Mouse (Mus musculus): ENCODE results near the gene Prdm2. TPM values are rescaled to one million over a fixed set of nuclear protein-coding genes. Genes with fewer than 3 reads are reported as not detected.

The Prdm2 gene
- polyA plus RNA-seq, 1 experiment from 2014 or later: 16.0 TPM

- H3K4me3 ChIP-seq: no peak overlapping the region
- H3K27ac ChIP-seq: no peak overlapping the region
- H3K9me3 ChIP-seq: no peaks in the 10 kb centered on the region
- no peaks in the 10 kb centered on the region for H3K4me1 ChIP-seq
- DNase-seq (ENCODE audit: extremely low spot score, low spot score): no peak
- H3K27me3 ChIP-seq (ENCODE audit: poor library complexity, severe bottlenecking): no peaks in the 10 kb centered on the region
- 91% methylated on average over 5 of the region's 5 CpGs for WGBS
- peaks cover 97% of the 10 kb centered on the region for H3K36me3 ChIP-seq (replicated peaks)
These were observed 82.4 kb downstream of the Prdm2 start for GRCm38 (mm10) chr4:143130441-143130840.

- DNase-seq (ENCODE audit: extremely low spot score, low spot score): no peak
- Histone ChIP-seq H3K4me3 (no peak overlapping the region), H3K9me3 (no peaks in the 10 kb centered on the region), H3K27me3 (ENCODE audit: poor library complexity, severe bottlenecking) (no peaks in the 10 kb centered on the region), H3K36me3 (replicated peaks) (peaks cover 93% of the 10 kb centered on the region), H3K27ac (no peak overlapping the region), H3K4me1 (no peaks in the 10 kb centered on the region)
- WGBS: 90% methylated on average over 4 of the region's 4 CpGs
These were observed 83.5 kb downstream of the Prdm2 start for GRCm38 (mm10) chr4:143129261-143129760.

GRCm38 (mm10) chr4:143127171-143127570 is 85.6 kb downstream of the Prdm2 start:
- no peaks in the 10 kb centered on the region for H3K27me3 ChIP-seq (ENCODE audit: poor library complexity, severe bottlenecking)
- H3K4me1 ChIP-seq: no peaks in the 10 kb centered on the region
- H3K9me3 ChIP-seq: no peaks in the 10 kb centered on the region
- H3K4me3 ChIP-seq: no peak overlapping the region
- H3K27ac ChIP-seq: no peak overlapping the region
- DNase-seq (ENCODE audit: extremely low spot score, low spot score): no peak
- 91% methylated on average over 5 of the region's 5 CpGs for WGBS
- H3K36me3 ChIP-seq (replicated peaks): peaks cover 84% of the 10 kb centered on the region

- Histone ChIP-seq H3K36me3 (replicated peaks) (peaks cover 80% of the 10 kb centered on the region), H3K27me3 (ENCODE audit: poor library complexity, severe bottlenecking) (no peaks in the 10 kb centered on the region), H3K4me1 (no peaks in the 10 kb centered on the region), H3K4me3 (no peak overlapping the region), H3K27ac (no peak overlapping the region), H3K9me3 (no peaks in the 10 kb centered on the region)
- DNase-seq (ENCODE audit: extremely low spot score, low spot score): no peak
- 94% methylated on average over 14 of the region's 14 CpGs for WGBS
These were observed 86.3 kb downstream of the Prdm2 start for GRCm38 (mm10) chr4:143126476-143126875.

- H3K36me3 ChIP-seq (replicated peaks): peaks cover 73% of the 10 kb centered on the region
- 91% methylated on average over 6 of the region's 6 CpGs for WGBS
- no peaks in the 10 kb centered on the region for H3K9me3 ChIP-seq
- no peak overlapping the region for H3K4me3 ChIP-seq
- DNase-seq (ENCODE audit: extremely low spot score, low spot score): no peak
- H3K4me1 ChIP-seq: no peaks in the 10 kb centered on the region
- no peak overlapping the region for H3K27ac ChIP-seq
- H3K27me3 ChIP-seq (ENCODE audit: poor library complexity, severe bottlenecking): no peaks in the 10 kb centered on the region
These were observed 87.5 kb downstream of the Prdm2 start for GRCm38 (mm10) chr4:143125290-143125689.

- H3K4me3 ChIP-seq: no peak overlapping the region
- WGBS: 91% methylated on average over 10 of the region's 10 CpGs
- H3K9me3 ChIP-seq: no peaks in the 10 kb centered on the region
- no peak overlapping the region for H3K27ac ChIP-seq
- peaks cover 15% of the 10 kb centered on the region for H3K4me1 ChIP-seq
- no peak for DNase-seq (ENCODE audit: extremely low spot score, low spot score)
- no peaks in the 10 kb centered on the region for H3K27me3 ChIP-seq (ENCODE audit: poor library complexity, severe bottlenecking)
- H3K36me3 ChIP-seq (replicated peaks): peaks cover 51% of the 10 kb centered on the region
These were observed 89.8 kb downstream of the Prdm2 start for GRCm38 (mm10) chr4:143123043-143123442.

GRCm38 (mm10) chr4:143121174-143121573 is 91.6 kb downstream of the Prdm2 start:
- Histone ChIP-seq H3K4me1 (peaks cover 20% of the 10 kb centered on the region), H3K27ac (no peak overlapping the region), H3K36me3 (replicated peaks) (peaks cover 42% of the 10 kb centered on the region), H3K9me3 (no peaks in the 10 kb centered on the region), H3K4me3 (no peak overlapping the region), H3K27me3 (ENCODE audit: poor library complexity, severe bottlenecking) (no peaks in the 10 kb centered on the region)
- 90% methylated on average over 3 of the region's 3 CpGs for WGBS
- DNase-seq (ENCODE audit: extremely low spot score, low spot score): no peak

GRCm38 (mm10) chr4:143120008-143120407 is 92.8 kb downstream of the Prdm2 start:
- Histone ChIP-seq H3K36me3 (replicated peaks) (peaks cover 34% of the 10 kb centered on the region), H3K4me1 (peaks cover 22% of the 10 kb centered on the region), H3K27me3 (ENCODE audit: poor library complexity, severe bottlenecking) (no peaks in the 10 kb centered on the region), H3K4me3 (no peak overlapping the region), H3K27ac (no peak overlapping the region), H3K9me3 (no peaks in the 10 kb centered on the region)
- DNase-seq (ENCODE audit: extremely low spot score, low spot score): no peak
- WGBS: 90% methylated on average over 8 of the region's 8 CpGs

GRCm38 (mm10) chr4:143118843-143119242 is 94.0 kb downstream of the Prdm2 start:
- H3K27ac ChIP-seq: peak overlapping the region; percentile 40; the same call in 1 of the 2 replicates
- no peaks in the 10 kb centered on the region for H3K9me3 ChIP-seq
- WGBS: 66% methylated on average over 4 of the region's 4 CpGs
- H3K27me3 ChIP-seq (ENCODE audit: poor library complexity, severe bottlenecking): no peaks in the 10 kb centered on the region
- H3K36me3 ChIP-seq (replicated peaks): peaks cover 29% of the 10 kb centered on the region
- H3K4me3 ChIP-seq: no peak overlapping the region
- DNase-seq (ENCODE audit: extremely low spot score, low spot score): no peak
- H3K4me1 ChIP-seq: peaks cover 33% of the 10 kb centered on the region

- WGBS: 89% methylated on average over 12 of the region's 12 CpGs
- H3K36me3 ChIP-seq (replicated peaks): peaks cover 20% of the 10 kb centered on the region
These were observed 96.9 kb downstream of the Prdm2 start for GRCm38 (mm10) chr4:143115851-143116250.

GRCm38 (mm10) chr4:143114232-143114979 is 98.4 kb downstream of the Prdm2 start:
- WGBS: 84% methylated on average over 21 of the region's 21 CpGs
- Histone ChIP-seq H3K4me1 (peaks cover 31% of the 10 kb centered on the region), H3K9me3 (no peaks in the 10 kb centered on the region), H3K36me3 (replicated peaks) (peaks cover 35% of the 10 kb centered on the region), H3K27ac (no peak overlapping the region), H3K4me3 (no peak overlapping the region), H3K27me3 (ENCODE audit: poor library complexity, severe bottlenecking) (no peaks in the 10 kb centered on the region)
- DNase-seq (ENCODE audit: extremely low spot score, low spot score): no peak

More at GRCm38 (mm10) chr4:143115851-143116250, 96.9 kb downstream of the Prdm2 start:
- Histone ChIP-seq H3K4me3 (no peak overlapping the region), H3K27ac (no peak overlapping the region), H3K4me1 (peaks cover 33% of the 10 kb centered on the region), H3K9me3 (no peaks in the 10 kb centered on the region), H3K27me3 (ENCODE audit: poor library complexity, severe bottlenecking) (no peaks in the 10 kb centered on the region)
- no peak for DNase-seq (ENCODE audit: extremely low spot score, low spot score)

- no peak overlapping the region for H3K27ac ChIP-seq
- H3K36me3 ChIP-seq (replicated peaks): peaks cover 49% of the 10 kb centered on the region
- WGBS: 40% methylated on average over 6 of the region's 6 CpGs
- no peaks in the 10 kb centered on the region for H3K27me3 ChIP-seq (ENCODE audit: poor library complexity, severe bottlenecking)
- H3K4me1 ChIP-seq: peaks cover 23% of the 10 kb centered on the region
- no peak overlapping the region for H3K4me3 ChIP-seq
- DNase-seq (ENCODE audit: extremely low spot score, low spot score): peak; percentile 57
- H3K9me3 ChIP-seq: no peaks in the 10 kb centered on the region
These were observed 99.8 kb downstream of the Prdm2 start for GRCm38 (mm10) chr4:143112985-143113384.

GRCm38 (mm10) chr4:143112439-143112838 is 100.4 kb downstream of the Prdm2 start:
- no peak for DNase-seq (ENCODE audit: extremely low spot score, low spot score)
- no peaks in the 10 kb centered on the region for H3K27me3 ChIP-seq (ENCODE audit: poor library complexity, severe bottlenecking)
- 98% methylated on average over 2 of the region's 2 CpGs for WGBS
- H3K4me1 ChIP-seq: peaks cover 19% of the 10 kb centered on the region
- no peak overlapping the region for H3K27ac ChIP-seq
- H3K9me3 ChIP-seq: no peaks in the 10 kb centered on the region
- no peak overlapping the region for H3K4me3 ChIP-seq
- H3K36me3 ChIP-seq (replicated peaks): peaks cover 49% of the 10 kb centered on the region

Measured in forebrain, embryonic 10.5 days (tissue).